Mouse (Mus musculus) adrenal gland, postnatal 25 days (tissue): ENCODE data around the gene Gm11733. TPM values are rescaled to one million over a fixed set of nuclear protein-coding genes. Genes with fewer than 3 reads are reported as not detected.

Experiments used
- DNase-seq: peaks from one replicate; pipeline ENCODE4 v3.0.0; 2021; ENCODE audit warnings: mixed read lengths
- total RNA-seq: library from RNA; stranded (reverse); gene quantifications from 2 replicates; pipeline ENCODE4 v1.2.3, GENCODE M21; 2021

Gene Gm11733
- total RNA-seq, 1 experiment from 2014 or later = not detected

DNA sequence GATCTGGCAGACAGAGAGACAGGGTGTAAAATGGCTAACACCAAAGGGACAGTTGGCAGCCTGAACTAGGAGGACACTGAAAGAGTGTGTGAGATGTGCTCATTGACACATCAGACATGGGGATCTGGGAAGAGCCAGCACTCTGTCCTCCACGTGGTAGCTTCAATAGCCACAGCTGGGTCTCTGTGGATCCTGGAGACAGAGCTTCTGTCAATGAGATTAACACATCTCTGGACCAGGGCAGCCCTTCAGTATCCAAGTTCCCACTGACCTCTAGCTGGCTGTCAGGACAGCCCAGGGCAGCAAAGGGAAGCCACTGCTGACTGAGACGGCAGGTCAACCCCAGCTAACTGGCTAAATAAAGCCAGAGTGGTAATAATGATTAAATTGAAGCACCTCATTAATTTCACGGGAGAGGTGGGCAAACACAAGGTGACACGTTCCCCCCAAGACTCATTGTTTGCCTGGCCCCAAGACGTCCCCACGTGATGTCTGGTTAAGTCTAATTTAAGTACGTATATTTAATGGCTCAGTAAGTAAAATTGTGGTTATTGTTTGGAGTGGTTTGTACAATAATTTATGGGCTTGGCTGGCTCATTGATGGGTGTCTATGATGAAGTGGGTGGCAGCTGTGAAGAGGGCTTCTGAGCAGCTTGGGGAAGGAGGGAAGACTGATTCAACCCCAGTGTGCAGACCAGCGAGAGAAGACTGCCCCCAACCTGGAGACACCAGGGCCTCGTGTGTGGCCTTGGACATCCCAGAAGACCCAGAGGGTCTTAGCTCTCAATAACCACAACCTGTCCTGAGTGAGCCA, 51.5 kb downstream of the Gm11733 start:
- DNase-seq = no peak

DNA sequence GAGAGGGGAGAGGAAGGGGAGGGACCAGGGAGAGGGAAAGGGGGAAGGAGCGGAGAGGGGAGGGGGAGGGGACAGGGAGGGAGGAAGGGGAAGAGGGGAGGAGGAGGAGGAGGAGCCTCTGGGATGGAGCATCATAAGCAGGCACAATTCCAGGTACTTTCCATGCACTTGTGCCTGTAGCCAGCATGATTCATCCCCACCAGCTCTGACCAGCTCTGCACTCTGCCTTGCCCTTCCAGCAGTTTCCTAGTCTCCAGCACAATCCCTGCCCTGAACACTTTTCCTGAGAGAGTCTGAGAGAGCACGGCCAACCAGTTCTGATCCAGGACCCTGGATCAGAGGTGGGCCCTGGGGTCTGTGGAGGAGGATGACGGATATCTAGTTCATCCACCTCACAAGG, 52.4 kb downstream of the Gm11733 start:
- peak; percentile 30 for DNase-seq

Other genes starting within 250 kb of the Gm11733 start
- 24.1 and 29.4 TPM in 2 replicates for gene Tnrc6c, start 169.9 kb downstream of the Gm11733 start, total RNA-seq